Mouse (Mus musculus) spleen, adult 2 months (tissue): Measurements from ENCODE around the gene Ythdf1.

Source experiments
- CTCF ChIP-seq: fragments of 200-500 bp; IDR thresholded peaks from 2 replicates; pipeline ENCODE4 v1.5.1; 2011; ENCODE audit warnings: mild to moderate bottlenecking, inconsistent platforms; ENCODE audit not compliant: insufficient read depth, insufficient read length, insufficient replicate concordance; ENCODE audit errors: extremely low read depth
- POLR2A ChIP-seq: fragments of 200-500 bp; IDR thresholded peaks from 2 replicates; pipeline ENCODE4 v1.6.1; 2011; ENCODE audit warnings: low read depth, low read length, inconsistent platforms

DNA sequence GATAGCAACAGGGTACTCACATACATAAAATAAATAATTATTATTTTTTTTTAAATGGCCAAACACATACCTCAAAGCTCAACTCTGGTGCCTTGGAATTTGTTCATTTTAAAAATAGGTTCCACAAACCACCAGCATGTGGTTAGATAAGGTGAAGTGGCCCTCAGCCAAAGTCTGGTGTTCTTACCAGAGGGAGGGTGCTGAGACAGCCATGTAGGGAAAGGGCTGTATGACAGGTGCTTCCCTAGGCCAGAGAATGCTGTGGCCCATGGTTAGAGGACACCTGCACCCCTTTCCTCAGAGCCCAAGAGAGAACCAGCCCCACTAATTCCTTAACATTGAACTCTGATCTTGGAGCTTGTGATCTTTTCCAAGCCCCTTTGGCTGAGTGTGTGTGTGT is 19.4 kb upstream of the Ythdf1 start:
- TF ChIP-seq CTCF (no peak), POLR2A (no peak)
